Mouse (Mus musculus) forelimb bud, embryonic 11.5 days (tissue): Measurements from ENCODE around the gene Ubqln1.
A peak's percentile ranks its signal among the peaks of the same experiment; 100 is the strongest.

Source experiments
- DNase-seq: peaks from one replicate; pipeline ENCODE4 v3.0.0-alpha.2; 2012; ENCODE audit warnings: low read depth, low spot score

The Ubqln1 gene

DNA sequence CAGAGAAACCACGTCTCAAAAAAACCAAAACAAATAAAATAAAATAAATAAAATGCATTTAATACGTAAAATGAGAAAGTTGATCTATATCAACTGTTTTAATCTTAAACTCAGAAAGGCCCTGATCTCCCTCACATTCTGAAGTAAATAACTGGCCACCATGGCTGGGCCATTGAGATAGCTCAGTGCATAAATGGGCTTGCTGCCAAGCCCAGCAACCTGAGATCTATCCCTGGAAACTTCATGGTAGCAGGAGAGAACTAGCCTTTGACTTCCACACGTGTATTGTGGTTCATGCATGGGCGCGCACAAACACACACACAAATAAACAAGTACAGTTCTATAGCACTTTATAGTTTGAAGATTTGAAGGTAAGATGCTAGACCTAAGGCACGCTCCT is 14.1 kb downstream of the Ubqln1 start:
- DNase-seq: no peak

DNA sequence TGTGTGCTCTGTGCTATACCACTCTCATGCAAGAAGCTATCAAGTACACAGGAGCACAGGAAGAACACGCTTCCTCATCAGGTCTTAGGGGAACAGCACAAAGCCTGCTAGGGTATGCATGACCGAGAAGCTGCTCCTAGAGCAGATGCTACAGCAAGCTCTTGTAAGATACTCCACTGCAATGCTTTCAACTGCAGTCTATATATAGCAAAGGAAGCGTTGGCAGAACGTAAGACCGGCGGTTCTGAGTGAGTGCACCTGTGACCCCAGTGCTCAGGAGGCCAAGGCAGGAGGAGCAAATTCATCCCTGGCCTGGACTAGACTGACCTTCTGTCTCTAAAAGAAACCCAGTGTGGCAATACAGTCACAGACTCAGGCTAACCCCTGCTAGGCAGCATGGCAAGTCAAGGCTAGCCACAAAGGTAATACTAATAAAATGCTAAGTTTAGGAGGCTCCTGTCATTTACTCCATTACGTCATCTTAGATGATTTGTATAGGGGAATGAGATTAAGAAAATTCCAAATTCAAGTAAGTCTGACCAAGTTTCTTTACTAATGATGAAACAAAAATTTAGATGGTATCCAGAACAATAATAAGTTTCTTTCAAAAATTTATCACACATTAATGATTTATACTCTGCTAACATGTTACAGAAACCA is 17.3 kb downstream of the Ubqln1 start:
- no peak for DNase-seq

DNA sequence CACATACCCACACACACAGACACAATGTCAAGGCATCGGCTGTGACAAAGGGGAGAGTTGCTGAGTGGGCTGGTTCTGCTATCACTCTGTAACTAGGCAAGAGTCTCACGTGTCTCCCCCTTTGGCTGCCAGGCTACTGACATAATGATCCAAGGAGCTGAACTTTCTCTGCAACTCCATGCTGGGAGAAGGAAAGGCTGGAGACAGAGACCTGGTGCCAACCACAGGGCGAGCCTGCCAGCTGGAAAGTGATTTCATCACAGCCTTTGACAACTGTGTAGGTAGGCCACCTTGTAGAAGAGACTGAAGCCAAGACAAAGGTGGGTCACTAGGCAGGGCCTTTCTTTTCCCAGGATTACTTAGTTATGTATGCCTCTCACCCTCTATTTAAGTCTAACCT is 18.2 kb downstream of the Ubqln1 start:
- no peak for DNase-seq

DNA sequence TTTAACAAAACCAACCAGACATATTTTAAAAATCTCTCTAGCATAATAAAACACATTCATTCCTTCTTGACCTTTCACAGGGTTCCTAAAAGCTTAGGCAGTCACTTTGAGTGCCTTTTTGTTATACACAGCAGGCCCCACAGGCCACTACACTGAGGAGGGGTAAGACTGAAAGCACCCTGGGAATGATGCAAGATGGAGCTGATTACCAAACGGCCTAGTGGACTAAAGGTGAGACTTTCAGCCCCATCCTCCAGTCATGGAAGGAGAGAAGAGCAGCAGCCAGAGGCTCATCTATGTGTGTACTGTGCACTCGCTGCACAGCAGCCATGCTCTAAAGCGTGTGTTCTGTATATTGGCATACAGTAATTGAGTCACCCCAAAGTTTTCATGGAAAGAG is 20.5 kb downstream of the Ubqln1 start:
- no peak for DNase-seq

DNA sequence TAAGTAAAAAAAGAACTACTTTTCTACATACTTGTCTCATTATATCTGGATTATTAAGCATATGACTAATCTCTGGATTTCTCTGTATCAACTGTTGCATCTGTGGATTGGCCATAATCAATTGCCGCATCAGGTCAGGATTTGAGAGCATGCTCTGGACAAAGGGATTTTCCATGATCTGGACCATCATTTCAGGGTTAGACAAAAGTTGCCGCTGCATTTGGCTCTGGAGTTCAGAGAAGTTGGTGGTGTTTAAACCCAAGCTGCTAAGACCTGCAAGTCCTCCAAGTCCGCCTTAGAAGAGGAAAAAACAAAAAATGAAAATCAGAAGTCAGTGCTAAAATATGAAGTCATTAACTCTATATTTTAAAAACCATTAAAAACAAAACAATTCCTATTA is 22.2 kb downstream of the Ubqln1 start:
- no peak for DNase-seq

DNA sequence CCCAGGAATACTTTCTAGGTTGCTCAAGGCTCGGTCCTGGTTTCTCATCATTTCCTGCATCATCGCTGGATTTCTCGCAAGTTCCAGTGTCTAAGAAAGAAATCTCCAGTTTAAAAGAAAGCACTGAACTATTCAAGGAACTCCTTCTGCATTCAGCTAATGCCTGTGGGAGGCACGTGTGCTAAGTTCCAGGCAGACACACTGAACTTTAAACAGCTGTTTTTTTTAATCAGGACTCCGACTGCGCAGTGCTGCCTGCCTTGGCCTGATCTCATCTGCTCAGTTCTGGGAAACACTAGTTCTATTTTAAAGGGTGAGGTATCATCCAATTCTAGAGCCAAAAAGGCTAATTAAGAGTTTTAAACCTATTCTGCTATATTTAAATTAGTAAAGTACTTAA is 23.3 kb downstream of the Ubqln1 start:
- no peak for DNase-seq

DNA sequence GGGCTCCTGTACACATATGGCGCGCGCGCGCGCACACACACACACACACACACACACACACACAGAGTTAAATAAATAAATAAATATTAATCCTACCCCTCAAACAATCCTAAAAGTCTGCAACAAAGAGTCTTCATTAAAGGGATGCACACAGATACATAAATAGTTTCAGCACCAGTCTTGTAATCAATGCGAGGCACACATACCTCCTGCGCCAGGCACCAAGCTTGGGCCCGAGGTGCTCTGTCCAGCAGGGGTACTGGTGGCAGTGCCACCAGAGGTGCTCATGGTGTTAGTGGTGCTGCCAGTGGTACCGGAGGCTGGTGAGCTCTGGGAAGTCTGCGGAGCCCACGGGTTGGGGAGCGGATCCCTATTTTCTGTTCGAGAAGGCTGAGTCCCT is 23.9 kb downstream of the Ubqln1 start:
- no peak for DNase-seq

DNA sequence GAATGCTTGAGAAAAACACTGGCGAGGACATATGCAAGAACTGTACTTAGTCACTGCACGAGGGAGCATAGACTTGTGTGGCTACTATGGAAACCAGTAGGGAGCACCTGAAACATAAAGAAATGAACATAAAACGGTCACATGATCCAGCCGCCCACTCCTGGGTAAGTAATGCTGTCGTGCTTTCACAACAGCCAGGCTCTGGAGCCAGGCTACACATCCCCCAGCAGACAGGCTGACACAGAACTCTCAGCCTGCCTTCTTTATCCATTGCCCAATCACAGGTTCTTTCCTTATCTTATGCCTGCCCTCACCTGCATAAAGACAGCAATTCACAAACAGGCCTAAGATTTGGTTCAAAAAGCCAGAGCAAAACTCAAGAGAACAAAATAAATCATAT is 26.0 kb downstream of the Ubqln1 start:
- no peak for DNase-seq

DNA sequence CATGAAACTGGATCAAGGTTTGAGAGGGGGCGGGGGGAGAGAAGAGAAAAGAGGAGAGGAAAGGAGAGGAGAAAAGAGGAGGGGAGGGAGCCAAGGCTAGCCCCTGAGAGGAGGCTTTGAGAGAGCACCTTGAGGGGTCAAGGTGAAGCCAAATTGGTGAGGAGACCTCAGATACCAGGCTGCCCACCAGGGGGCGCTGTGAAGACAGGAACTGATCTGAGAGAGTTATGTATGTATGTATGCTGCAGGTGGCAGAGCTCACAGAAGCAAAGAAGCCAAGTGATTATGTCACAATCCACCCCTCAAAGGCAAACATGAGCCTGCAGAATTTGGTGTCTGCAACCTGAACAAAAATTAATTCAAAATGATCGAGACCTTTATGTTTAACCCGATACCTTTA is 27.0 kb downstream of the Ubqln1 start:
- peak; percentile 82 for DNase-seq

DNA sequence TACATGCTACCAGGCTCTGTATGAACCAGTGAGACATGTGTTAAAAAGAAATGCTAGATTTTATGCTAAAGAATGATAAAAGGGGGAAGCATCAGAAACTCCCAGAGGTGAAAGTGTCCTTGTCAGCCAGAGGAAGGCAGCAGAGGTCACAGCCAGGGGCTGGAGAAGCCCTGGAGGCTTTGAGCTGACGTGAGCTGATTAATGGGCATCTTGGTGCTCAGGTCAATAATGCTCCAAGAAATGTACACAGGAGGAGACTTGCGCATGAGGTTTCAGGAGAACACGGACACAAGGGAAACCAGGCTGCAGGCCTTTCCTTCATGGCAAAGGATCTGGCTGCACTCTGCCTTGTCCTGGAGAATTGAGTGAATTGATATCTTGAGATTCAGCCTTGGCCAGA is 27.7 kb downstream of the Ubqln1 start:
- no peak for DNase-seq

DNA sequence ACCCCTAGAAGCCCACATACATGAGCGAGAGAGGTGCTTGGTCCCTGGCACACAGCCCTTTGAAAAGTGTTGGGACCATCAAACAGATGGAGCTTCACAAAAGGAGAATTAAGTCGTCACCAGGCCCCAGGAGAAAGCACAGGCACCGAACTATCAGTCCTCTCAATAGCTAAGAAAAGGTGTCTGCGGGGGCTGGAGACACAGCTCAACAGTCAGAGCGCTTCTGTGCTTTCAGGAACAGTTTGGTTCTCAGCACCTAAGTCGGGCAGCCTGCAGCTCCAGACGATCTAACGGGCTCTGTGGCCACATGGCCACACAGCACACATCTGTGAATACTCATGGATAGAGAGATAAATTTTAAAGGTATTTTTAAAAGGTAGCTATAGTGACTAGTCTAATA is 29.2 kb downstream of the Ubqln1 start:
- no peak for DNase-seq

DNA sequence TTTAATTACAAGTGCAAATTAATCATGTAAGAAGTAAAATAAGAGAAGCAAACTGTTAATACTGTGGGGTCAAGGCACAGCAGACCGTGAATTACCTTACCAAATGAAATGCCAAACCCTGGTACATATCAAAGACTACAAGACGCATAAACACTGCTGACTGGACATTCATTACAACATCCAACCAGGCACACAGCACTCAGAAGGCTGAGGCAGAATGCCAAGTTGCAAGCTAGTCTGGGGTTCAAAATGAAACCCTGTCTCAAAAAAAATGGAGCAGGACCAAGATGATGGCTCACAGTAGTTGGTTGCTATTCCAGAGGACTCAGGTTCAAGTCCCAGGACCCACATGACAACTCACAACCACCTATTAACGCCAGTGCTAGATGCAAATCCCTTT is 31.3 kb downstream of the Ubqln1 start:
- no peak for DNase-seq

DNA sequence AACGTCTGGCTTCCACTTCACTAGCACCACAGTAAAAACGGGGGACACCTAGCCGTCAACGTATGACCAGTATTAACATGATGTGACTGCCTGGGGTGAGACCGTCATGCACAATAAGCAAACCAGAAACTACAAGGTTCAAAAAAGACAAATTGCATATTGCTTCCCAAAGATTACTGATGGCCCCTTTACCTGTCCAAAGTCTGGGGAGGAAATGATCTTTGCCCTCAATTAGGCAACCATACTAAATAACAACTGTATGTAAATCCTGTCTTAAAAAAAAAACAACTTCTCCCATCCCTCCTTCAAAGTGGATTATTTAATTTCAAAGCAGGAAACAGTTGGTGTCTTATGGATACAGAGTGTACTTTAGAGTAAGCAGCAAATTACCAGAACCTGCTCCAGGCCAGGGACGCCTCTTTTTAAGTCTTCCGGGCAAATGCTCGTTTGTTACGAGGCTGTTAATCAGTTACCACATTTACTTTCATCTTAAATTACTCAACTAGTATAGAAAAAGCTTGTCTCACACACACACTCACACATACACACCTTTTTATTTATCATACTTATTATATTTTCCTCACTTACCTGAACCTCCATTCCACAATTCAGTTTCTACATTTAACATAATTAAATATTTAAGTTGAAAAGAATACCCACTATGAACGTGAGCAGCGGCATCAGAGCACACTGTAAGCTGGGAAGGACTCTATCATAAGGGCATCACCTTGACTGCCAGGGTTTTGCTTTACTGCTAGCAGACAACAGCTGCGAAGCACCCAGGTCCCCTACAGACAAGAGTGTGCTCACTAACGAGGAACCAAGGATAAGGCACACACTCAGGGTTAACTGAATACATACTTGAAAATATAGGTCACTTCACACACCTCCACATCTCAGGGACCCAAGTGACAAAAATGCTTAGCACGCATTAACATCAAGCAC is 33.6 kb downstream of the Ubqln1 start:
- DNase-seq: no peak

DNA sequence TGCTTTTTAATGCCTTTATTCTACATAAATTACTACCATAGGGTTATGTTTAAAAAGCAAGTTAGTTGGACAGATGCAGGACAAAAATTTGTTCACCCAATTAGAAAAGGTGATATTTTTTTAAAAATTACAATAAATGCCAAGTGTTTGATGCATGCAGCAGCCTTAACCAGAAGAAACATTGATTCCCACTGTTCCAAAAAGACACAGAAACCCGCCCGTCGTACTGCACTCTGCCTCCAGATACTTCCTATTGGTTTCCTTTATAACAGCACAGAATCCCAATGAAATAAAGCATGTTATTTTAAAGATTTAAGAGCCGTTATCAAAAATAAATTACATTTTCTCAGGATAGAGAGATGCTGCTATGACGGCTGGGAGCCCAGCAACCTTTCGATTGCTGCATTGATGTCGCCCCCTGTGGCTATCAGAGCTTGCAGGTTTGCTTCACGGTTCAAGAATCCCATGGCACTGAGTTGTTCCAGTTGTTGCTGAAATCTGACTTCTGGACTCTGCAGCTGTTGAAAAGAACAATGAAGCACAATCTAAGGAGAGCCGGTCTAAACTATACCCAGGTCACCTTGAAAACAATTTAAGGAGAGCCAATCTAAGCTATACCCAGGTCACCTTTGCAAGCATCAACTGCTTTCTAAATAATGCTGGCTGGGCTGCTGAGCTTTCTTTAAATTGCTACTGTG is 37.8 kb downstream of the Ubqln1 start:
- DNase-seq: no peak

DNA sequence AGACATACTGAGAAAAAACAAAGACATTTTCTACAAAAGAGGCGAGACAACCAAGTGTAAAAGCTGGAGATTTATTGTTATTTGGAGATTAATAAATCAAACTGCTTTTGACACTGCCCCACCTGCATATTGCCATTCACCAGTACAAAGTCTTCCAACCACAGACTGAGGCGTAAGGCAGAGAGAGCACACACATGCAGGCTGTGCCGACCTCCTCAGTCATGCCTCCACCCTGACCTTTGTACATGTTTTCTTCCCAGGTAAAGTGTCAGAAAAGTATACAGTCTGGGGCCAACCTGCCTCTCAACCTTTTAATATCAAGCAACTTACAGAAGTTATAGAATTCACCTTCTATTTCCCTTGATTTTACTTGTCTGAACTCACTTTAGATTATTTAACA is 39.3 kb downstream of the Ubqln1 start:
- DNase-seq: no peak

DNA sequence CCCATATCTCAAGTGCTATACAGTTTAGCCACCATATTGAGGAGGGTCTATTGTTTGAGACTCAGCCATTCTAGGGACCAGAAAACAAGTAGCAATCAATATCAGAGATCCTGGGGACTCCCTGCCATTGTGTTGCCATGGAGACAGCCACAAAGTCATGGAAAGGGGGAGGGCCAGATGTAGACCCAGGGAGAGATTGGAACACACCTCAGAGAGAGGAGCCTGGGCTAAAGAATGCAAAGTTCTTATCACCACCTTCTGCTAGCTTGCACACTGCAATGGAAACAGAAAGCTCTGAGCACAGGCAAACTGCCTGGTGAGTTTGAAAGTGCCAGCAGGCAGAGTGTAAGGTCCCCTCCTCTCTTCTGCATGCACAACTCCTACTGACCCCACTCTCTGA is 47.3 kb downstream of the Ubqln1 start:
- DNase-seq: no peak

DNA sequence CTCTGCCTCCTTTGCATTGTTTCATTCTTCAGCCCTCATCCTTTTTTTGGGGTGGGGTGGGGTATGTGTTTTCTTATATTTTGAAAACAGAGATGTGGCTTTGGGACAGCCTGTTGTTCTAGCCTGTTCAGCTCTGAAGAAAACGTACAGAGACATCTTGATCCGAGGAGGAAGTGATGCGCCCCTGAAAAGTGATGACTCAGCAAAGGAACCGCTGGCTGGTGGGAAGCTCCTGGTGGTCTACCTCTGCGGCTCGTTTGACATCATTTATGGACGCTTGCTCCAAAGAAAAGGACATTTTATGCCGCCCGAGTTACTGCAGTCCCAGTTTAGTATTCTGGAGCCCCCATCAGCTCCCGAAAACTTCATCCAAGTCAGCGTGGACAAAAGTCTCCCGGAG is 52.1 kb downstream of the Ubqln1 start:
- no peak for DNase-seq

DNA sequence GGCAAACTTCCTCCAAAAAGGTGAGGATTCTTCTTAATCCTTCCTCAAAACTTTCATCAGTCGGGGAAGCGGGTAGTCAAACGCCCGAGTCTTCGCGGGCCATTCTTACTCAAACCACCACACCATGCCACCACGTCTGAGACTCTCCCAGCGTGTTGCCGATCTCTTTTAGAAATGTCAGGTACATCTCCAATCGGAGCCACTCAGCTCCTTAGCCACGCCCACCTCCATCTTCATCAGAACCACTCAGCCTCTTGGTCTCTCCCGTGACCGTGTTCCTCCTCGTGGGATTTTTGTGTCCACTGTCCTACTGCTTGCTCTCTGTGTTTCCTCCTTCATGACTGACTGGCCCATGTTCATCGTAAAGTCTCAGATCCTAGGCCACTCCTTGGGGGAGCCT is 54.7 kb downstream of the Ubqln1 start:
- DNase-seq: no peak

DNA sequence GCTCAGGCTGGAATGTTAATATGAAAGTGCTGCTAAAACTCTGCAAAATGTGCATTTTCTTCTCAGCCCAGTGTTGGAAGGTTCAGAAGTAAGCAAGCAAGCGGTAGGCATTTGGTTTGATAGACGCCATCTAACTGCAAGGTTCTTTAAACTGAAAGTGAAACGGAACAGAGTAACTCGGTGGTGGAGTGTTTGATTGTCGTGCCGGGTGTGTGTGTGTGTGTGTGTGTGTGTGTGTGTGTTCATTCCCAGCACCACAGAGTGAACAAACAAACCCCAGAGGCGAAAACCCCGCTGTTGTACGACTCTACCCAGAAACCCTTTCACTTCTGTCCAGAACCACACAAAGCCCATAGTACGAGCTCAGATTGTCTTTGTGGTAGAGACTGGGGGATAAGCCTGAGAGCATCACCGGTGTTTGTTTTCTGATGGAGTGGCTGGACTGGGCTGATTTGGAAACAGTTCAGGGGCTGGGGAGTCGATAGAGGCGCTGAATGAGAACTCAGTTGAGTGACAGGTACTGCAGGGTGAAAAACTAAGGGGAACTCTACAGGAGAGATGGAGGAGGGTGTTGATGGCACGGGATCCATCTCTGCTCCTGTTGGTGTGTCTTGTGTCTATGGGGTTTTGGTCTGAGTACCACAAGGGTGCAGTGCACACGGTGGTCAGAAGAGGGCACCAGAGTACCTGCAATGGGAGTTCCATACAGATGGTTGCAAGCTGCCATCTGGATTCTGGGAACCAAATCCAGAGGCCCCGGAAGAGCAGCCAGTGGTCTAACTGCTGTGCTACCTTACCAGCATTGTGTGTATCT is 57.1 kb downstream of the Ubqln1 start:
- DNase-seq: peak; percentile 93

DNA sequence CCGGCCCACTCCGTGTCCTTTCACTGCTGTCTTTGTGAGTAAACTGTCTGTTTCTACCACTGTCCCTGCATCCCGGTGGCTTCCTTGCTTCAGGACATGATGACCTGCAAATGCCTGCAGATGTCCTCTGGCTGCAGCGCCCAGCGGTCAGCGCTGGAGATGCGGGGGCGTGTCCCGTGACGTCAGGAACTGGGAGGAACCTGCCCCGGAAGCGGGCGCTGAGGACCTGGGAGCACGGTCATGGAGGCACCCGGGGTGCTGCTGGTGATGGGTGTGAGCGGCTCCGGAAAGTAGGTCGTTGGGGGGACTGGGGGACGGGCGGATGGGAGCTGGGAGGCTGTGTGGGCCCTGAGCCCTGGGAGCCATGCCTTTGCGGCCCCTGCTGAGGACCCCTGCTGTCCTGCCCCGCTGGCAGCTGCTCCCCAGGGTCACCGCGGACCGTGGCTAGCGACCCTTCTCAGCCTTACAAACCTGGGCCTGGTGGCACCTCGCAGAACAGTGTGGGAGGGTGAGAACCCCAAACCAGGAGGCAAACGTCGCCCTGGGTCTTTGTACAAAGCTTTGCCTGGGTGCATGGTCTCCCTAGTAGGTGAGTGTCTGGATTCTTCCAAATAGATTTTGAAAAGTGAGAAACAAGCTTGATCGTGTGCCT is 57.9 kb downstream of the Ubqln1 start, which contains the start of gene Idnk:
Gene Idnk, plus strand, starts transcription at position 203 of the 652 bp plus-strand sequence.
- DNase-seq: peak; percentile 78

DNA sequence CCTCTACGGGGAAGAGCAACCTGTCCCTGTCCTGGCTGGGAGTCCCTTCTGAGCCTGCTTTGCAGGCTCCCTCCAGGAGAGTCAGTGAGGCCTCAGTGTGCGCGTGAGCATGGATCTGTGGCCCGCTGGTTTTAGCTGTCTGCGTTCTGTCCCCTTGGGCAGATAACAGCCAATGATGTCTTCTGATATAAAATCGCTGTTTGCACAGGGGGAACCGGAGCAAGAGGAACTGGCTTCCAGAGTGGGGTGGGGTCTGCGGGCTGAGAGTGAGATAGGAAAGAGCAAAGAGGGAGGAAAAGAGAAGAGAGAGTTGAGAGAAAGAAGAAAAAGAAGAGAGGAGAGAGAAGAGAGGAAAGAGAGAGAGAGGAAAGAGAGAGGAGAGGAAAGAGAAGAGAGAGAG is 58.4 kb downstream of the Ubqln1 start:
- no peak for DNase-seq
